Mouse (Mus musculus) urinary bladder, adult 18-20 months (tissue): ENCODE results near the gene Dgat2l6.

ENCODE experiments used
- DNase-seq, 2 experiments: peaks; one replicate each; pipeline ENCODE4 v3.0.0; 2022; ENCODE audit warnings: low spot score in 2 of 2, mixed read lengths in 2 of 2

Dgat2l6 gene

DNA sequence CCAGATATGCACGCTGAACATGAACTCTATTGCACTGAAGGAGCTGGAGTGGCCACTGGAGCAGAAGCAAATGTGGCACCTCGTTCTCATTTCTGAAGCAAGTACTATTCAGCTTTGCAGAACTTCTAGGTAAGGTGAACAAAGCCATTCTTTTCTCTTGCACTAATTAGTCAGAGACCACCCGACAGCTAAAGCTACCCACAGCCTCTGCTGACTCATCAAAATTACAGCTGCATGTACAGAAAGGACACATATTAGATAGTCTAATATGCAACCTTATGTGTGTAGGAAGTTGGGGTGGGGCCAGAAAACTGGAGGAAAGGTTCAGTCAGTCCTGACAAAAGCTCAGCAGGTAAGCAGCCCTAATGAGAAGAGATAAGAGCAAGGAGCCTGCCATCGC is at the start of gene Dgat2l6:
Gene Dgat2l6, plus strand, starts transcription at position 368 of the 400 bp plus-strand sequence.
- DNase-seq = no peak

- DNase-seq = no peak
Observed at GRCm38 (mm10) chrX:100475569-100476223, 48.9 kb upstream of the Dgat2l6 start.

- DNase-seq = peak; percentile 30 to 51
Observed at GRCm38 (mm10) chrX:100480317-100480716, 44.3 kb upstream of the Dgat2l6 start.

DNA sequence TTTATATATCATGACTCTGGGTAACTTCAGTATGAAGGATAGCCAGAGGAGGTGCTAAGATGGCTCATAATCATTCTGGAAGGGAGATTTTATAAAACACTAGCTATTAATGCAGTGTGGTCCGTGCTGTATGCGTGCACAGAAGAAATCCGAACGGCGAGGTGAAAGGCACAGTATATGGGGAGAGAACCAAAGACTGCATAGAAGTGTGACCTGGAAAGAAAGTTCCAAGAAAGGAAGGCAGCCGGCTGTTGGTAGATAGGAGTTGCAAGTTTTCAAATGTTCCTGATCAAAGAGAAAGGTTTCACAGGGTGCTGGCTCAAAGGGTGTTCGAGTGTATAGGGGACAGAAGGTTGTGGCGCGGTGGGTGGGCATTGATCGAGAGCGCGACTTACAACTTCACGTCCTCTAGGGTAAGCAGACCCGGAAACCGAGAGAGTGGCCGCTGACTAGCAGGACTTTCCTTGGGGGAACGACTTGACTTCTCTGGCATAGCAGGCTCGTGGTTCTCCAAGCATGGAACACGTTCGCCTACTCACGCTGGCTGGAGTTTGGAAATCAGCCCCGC is 31.1 kb upstream of the Dgat2l6 start:
- no peak for DNase-seq

DNA sequence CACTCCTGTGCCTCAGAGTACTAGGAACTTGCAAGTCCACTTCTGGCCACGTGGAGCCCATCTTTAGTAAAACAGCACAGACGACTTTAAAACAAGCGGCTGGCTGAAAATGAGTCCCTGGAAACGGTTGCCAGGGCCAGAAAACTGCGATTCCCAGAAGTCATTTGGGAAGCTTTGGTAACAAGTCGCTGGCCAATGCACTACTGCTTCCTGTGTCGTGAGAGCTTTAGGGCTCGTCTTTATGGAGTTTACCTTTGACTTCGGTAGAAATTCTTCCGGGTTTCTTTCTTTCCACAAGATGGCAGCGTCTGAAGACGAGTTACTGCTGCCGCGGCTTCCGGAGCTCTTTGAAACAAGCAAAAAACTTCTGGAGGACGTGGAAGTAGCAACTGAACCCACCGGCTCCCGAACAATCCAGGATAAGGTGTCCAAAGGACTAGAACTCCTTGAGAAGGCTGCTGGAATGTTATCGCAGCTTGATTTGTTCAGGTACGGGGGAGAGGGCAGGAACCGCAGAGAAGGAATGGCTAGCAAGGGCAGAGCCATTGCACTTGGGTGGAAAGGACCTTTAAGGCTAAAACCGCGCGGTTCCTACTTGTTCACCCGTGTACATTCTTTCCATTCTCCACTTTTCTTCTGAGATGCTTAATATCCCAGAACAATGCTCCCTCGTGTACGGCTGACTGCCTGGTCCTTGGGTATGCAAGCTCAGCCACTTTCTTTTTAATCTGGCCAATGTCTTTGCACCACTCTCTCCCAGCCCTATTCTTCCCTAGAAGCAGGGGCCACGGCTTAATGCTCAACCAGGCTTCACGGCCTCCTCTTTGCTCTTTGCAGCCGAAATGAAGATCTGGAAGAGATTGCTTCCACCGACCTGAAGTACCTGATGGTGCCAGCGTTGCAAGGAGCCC is 30.3 kb upstream of the Dgat2l6 start, which contains the start of gene Igbp1:
Gene Igbp1, plus strand, starts transcription at position 224 of the 911 bp plus-strand sequence.
- peak; percentile 40 to 76 for DNase-seq

GRCm38 (mm10) chrX:100504175-100504851 is 20.3 kb upstream of the Dgat2l6 start:
- no peak for DNase-seq

DNA sequence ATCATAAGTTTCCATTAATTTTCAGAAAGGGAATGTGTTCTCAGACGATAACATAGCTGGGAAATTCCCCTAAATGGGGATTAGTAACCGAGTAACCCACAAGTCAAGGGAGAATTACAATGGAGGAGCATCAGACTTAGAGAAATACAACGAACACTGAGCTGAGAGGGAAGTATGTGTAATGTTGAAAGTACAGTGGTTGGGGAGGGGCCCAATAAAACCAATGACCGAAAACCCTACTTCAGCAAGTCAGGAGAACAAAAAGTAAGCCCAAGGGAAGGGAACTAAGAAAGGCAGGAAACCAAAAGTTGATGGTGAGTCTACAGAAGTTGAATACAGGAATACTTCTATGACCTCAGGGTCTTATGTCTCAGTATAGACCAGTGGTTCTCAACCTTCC is 16.5 kb upstream of the Dgat2l6 start:
- no peak for DNase-seq

DNA sequence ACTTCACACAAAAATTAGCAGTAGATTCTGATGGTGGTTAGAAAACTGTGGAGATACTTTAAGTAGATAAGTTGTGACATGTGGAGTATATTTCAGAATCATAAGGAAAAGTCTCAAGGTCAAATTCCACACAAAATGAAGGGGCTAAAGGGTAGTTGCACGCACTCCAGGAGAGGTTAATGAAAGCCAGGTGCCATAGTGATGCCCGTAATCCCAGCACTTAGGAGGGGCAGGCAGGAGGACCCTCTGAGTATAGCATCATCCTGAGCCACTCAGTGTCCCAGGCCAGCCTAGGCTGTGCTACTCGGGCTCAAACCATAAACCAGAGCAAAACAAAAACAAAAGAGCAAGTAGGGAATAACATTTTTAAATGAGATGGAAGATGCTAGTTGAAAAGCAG is 14.7 kb upstream of the Dgat2l6 start:
- no peak for DNase-seq

DNA sequence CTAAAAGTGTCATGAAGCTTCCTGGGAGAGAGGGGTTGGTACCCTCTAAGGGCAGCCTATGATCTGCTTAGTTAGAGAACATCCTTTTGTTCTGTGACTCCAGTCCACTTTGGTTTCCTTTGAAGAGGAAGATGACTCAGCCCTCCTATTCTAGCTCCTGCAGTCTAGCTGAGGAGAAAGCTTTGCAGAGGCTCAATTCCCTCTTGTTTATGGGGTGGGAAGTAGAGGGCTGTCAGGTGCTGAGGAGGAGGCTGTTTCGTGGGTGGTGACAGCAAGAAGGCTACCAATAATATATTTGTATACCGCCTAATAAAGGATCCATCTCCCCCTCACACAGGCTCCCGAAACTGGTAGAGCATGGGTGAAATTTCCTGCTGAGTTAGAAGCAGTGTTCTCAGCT is 8.0 kb upstream of the Dgat2l6 start:
- no peak for DNase-seq

DNA sequence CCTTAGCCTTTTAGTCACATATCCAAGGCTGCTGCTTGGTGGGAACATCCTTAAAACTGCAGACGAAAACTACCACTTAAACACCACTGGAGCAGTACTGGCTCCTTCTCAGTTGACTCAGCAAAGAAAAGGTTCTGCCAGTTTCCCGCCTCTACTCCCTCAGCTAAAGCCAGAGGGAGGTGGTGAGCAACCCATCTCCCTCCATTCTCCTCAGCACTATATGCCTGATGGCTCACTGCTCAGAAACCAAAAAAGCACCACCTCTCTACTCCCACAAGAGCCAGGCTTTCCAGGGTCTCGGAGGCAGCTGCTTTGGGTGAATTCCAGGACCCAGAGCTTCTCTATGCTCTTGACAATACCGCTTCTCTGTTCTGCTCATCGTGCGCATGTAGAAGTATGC is 7.0 kb upstream of the Dgat2l6 start:
- no peak for DNase-seq

GRCm38 (mm10) chrX:100518532-100518931 is 6.1 kb upstream of the Dgat2l6 start:
- no peak for DNase-seq

GRCm38 (mm10) chrX:100556026-100556425 is 31.4 kb downstream of the Dgat2l6 start:
- no peak for DNase-seq

- no peak for DNase-seq
Observed at GRCm38 (mm10) chrX:100565696-100566095, 41.1 kb downstream of the Dgat2l6 start.

- DNase-seq = no peak
Observed at GRCm38 (mm10) chrX:100571951-100572350, 47.3 kb downstream of the Dgat2l6 start, which contains the start of gene Awat1. Gene Awat1, plus strand, starts transcription at chrX:100572251.

- DNase-seq = no peak
Observed at GRCm38 (mm10) chrX:100594791-100595190, 70.2 kb downstream of the Dgat2l6 start, which contains the start of gene P2ry4. Gene P2ry4, minus strand, starts transcription at chrX:100594869.
